Mouse (Mus musculus) intestine, postnatal 0 days (tissue): Measurements from ENCODE around the gene Zbtb38. TPM values are rescaled to one million over a fixed set of nuclear protein-coding genes. Genes with fewer than 3 reads are reported as not detected.

Experiments
- ATAC-seq: fragments of 200-750 bp; cut with Nextera tagmentation; 2 replicates; pipeline ENCODE4 v1.8.0; 2017; ENCODE audit warnings: mild to moderate bottlenecking, moderate TSS enrichment, moderate library complexity
- H3K27ac ChIP-seq: fragments of 300-500 bp; sonication (generic); 2 replicates; pipeline ENCODE4 v1.5.1; 2014; ENCODE audit warnings: mild to moderate bottlenecking, low read depth, low read length, moderate library complexity
- H3K27me3 ChIP-seq: fragments of 300-500 bp; sonication (generic); replicated peaks from 2 replicates; pipeline ENCODE4 v1.6.1; 2014; ENCODE audit warnings: low read length, mixed read lengths; ENCODE audit not compliant: control insufficient read depth, insufficient read depth
- H3K36me3 ChIP-seq: fragments of 300-500 bp; sonication (generic); 2 replicates; pipeline ENCODE4 v1.6.1; 2014; ENCODE audit warnings: mild to moderate bottlenecking, moderate library complexity; ENCODE audit not compliant: control insufficient read depth, insufficient read depth
- H3K4me1 ChIP-seq: fragments of 300-500 bp; sonication (generic); replicated peaks from 2 replicates; pipeline ENCODE4 v1.6.1; 2014; ENCODE audit warnings: antibody characterized with exemption, low read length, mixed read lengths; ENCODE audit not compliant: control insufficient read depth, insufficient read depth
- H3K4me2 ChIP-seq: fragments of 300-500 bp; sonication (generic); replicated peaks from 2 replicates; pipeline ENCODE4 v1.6.1; 2014; ENCODE audit warnings: low read depth, mild to moderate bottlenecking, moderate library complexity
- H3K4me3 ChIP-seq: fragments of 300-500 bp; sonication (generic); 2 replicates; pipeline ENCODE4 v1.5.1; 2014; ENCODE audit warnings: low read depth, low read length
- H3K9ac ChIP-seq: fragments of 300-500 bp; sonication (generic); 2 replicates; pipeline ENCODE4 v1.6.1; 2014; ENCODE audit warnings: mild to moderate bottlenecking, low read depth, low read length
- H3K9me3 ChIP-seq: fragments of 300-500 bp; sonication (generic); 2 replicates; pipeline ENCODE4 v1.6.1; 2016; ENCODE audit warnings: mixed run types; ENCODE audit not compliant: control insufficient read depth
- CTCF ChIP-seq: sonication (generic); IDR thresholded peaks from 2 replicates; pipeline ENCODE4 v1.5.1; 2016; ENCODE audit warnings: low read depth, mild to moderate bottlenecking, control low read depth, antibody characterized with exemption, moderate library complexity
- WGBS: fragments of 180-500 bp; shearing (Covaris S2); extraction: QIAGEN DNeasy Blood & Tissue Kit; methylation state at CpG from one replicate; pipeline ENCODE4 v1.1.7; 2014; 5-methylcytosine and 5-hydroxymethylcytosine counted together
- polyA plus RNA-seq: library from polyadenylated mRNA; unstranded; fragments of >200 nt; fragmentation: Nextera tagmentation; extraction: Ambion mirVana; gene quantifications from 2 replicates; pipeline ENCODE4 v1.2.1, GENCODE M21; 2015

Gene Zbtb38
- polyA plus RNA-seq, 1 experiment from 2014 or later = 18.5 TPM

GRCm38 (mm10) chr9:96675763-96676640, 76.6 kb downstream of the Zbtb38 start:
- Histone ChIP-seq H3K4me3 (no peak overlapping the region), H3K4me1 (no peaks in the 10 kb centered on the region), H3K27ac (no peak overlapping the region), H3K27me3 (no peaks in the 10 kb centered on the region), H3K4me2 (no peak overlapping the region), H3K36me3 (no peaks in the 10 kb centered on the region), H3K9me3 (no peaks in the 10 kb centered on the region), H3K9ac (no peak overlapping the region)
- 88% methylated on average over 8 of the region's 8 CpGs for WGBS
- TF ChIP-seq CTCF = no peak
- ATAC-seq = no peak

GRCm38 (mm10) chr9:96675071-96675762, 77.4 kb downstream of the Zbtb38 start:
- Histone ChIP-seq H3K9me3 (no peaks in the 10 kb centered on the region), H3K27ac (no peak overlapping the region), H3K4me1 (no peaks in the 10 kb centered on the region), H3K9ac (no peak overlapping the region), H3K27me3 (no peaks in the 10 kb centered on the region), H3K4me2 (no peak overlapping the region), H3K4me3 (no peak overlapping the region), H3K36me3 (no peaks in the 10 kb centered on the region)
- peak; percentile 94 for TF ChIP-seq CTCF
- WGBS = 39% methylated on average over 5 of the region's 5 CpGs
- peak; percentile 47 for ATAC-seq

- Histone ChIP-seq H3K27me3 (no peaks in the 10 kb centered on the region), H3K4me3 (no peak overlapping the region), H3K4me2 (no peak overlapping the region), H3K4me1 (no peaks in the 10 kb centered on the region), H3K36me3 (no peaks in the 10 kb centered on the region), H3K9me3 (no peaks in the 10 kb centered on the region), H3K9ac (no peak overlapping the region; the same call in 1 of the 2 replicates), H3K27ac (no peak overlapping the region)
- ATAC-seq = no peak
- WGBS = 89% methylated on average over 8 of the region's 8 CpGs
- TF ChIP-seq CTCF = no peak
These were observed 78.3 kb downstream of the Zbtb38 start for GRCm38 (mm10) chr9:96674301-96674700.

GRCm38 (mm10) chr9:96672466-96672865, 80.2 kb downstream of the Zbtb38 start:
- no peak overlapping the region for H3K4me2 ChIP-seq
- H3K36me3 ChIP-seq = no peaks in the 10 kb centered on the region
- no peaks in the 10 kb centered on the region for H3K9me3 ChIP-seq
- H3K27ac ChIP-seq = no peak overlapping the region
- TF ChIP-seq CTCF = no peak
- no peak overlapping the region for H3K9ac ChIP-seq
- ATAC-seq = no peak
- WGBS = 65% methylated on average over 2 of the region's 2 CpGs
- no peak overlapping the region for H3K4me3 ChIP-seq
- H3K4me1 ChIP-seq = no peaks in the 10 kb centered on the region
- no peaks in the 10 kb centered on the region for H3K27me3 ChIP-seq

- ATAC-seq = no peak
- no peak overlapping the region for H3K4me3 ChIP-seq
- no peak for TF ChIP-seq CTCF
- no peak overlapping the region for H3K4me2 ChIP-seq
- no peaks in the 10 kb centered on the region for H3K4me1 ChIP-seq
- H3K36me3 ChIP-seq = no peaks in the 10 kb centered on the region
- no peak overlapping the region for H3K27ac ChIP-seq
- no peak overlapping the region for H3K9ac ChIP-seq
- WGBS = 93% methylated on average over 12 of the region's 12 CpGs
- H3K27me3 ChIP-seq = no peaks in the 10 kb centered on the region
- no peaks in the 10 kb centered on the region for H3K9me3 ChIP-seq
These were observed 81.4 kb downstream of the Zbtb38 start for GRCm38 (mm10) chr9:96671249-96671648.

- H3K4me2 ChIP-seq = peak overlapping the region; percentile 57
- peak overlapping the region; percentile 21; the same call in 1 of the 2 replicates for H3K4me3 ChIP-seq
- peak; percentile 98 for ATAC-seq
- WGBS = under 1% methylated on average over 15 of the region's 15 CpGs
- H3K27me3 ChIP-seq = no peaks in the 10 kb centered on the region
- H3K9me3 ChIP-seq = no peaks in the 10 kb centered on the region
- H3K36me3 ChIP-seq = no peaks in the 10 kb centered on the region
- no peak overlapping the region for H3K9ac ChIP-seq
- H3K27ac ChIP-seq = no peak overlapping the region
- H3K4me1 ChIP-seq = no peaks in the 10 kb centered on the region
- TF ChIP-seq CTCF = peak; percentile 98
These were observed 82.8 kb downstream of the Zbtb38 start for GRCm38 (mm10) chr9:96669877-96670276.
